Mouse (Mus musculus) layer of hippocampus, adult 9-11 months (tissue): ENCODE data around the gene Gramd1a.

ENCODE experiments used
- DNase-seq: peaks from one replicate; pipeline ENCODE4 v3.0.0; 2022

Gramd1a gene

GRCm38 (mm10) chr7:31119556-31119955 lies 36.1 kb downstream of the Gramd1a start:
- DNase-seq, result no peak

GRCm38 (mm10) chr7:31118486-31118885 lies 37.2 kb downstream of the Gramd1a start:
- no peak for DNase-seq

- DNase-seq, result peak; percentile 83
Measured at GRCm38 (mm10) chr7:31117465-31117864, 38.2 kb downstream of the Gramd1a start.

- DNase-seq, result no peak
Measured at GRCm38 (mm10) chr7:31116721-31117145, 39.0 kb downstream of the Gramd1a start.

DNA sequence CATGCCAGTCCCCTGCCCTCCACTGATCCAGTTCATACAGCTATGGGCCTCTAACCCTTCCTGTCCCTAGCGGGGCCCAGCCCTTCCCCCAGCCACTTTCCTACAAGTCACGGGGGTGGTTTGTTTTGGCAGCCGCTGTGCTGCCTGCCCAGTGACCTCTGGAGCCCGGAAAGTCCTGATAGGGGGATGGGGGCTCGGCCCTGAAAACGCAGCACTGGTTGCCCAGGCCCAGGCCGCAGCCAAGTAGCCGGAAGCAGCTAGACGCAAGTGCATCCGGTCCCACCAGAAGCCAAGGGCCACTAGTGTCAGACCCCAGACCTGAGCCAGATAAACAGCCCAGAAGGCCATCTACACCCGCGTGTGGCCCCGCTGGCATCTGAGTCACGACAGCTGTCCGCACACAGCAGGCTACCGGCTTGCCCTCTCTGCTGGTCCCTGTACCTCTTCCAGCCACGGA lies 40.1 kb downstream of the Gramd1a start:
- DNase-seq, result peak; percentile 63

DNA sequence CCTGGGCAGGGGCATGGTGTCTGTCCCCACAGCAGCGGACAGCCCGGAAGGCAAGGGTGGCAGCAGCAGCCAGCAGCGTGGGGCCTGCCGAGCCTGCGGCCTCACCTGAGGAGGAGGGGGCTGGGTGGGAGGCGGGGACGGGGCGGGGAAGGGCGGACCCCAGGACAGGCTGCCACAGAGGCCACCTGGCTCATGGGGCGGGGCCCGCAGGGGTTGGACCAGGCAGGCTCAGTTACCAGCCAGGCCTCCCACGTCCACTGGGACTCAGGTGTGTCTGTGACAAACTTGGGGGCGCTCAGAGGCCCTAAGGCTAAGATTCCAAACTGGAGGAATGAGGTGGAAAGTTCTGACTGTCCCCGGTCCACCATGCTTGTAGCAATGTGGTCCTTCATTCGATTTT lies 40.5 kb downstream of the Gramd1a start, which contains the start of gene Hpn:
Hpn (minus strand) TSS at position 109 of the 400 bp plus-strand sequence.
- DNase-seq, result no peak

GRCm38 (mm10) chr7:31114646-31115045 lies 41.0 kb downstream of the Gramd1a start:
- no peak for DNase-seq

GRCm38 (mm10) chr7:31113800-31114199 lies 41.9 kb downstream of the Gramd1a start:
- no peak for DNase-seq

- no peak for DNase-seq
Measured at GRCm38 (mm10) chr7:31112036-31112435, 43.7 kb downstream of the Gramd1a start.

- no peak for DNase-seq
Measured at GRCm38 (mm10) chr7:31110861-31111385, 44.8 kb downstream of the Gramd1a start.

GRCm38 (mm10) chr7:31109796-31110195 lies 45.9 kb downstream of the Gramd1a start:
- no peak for DNase-seq

DNA sequence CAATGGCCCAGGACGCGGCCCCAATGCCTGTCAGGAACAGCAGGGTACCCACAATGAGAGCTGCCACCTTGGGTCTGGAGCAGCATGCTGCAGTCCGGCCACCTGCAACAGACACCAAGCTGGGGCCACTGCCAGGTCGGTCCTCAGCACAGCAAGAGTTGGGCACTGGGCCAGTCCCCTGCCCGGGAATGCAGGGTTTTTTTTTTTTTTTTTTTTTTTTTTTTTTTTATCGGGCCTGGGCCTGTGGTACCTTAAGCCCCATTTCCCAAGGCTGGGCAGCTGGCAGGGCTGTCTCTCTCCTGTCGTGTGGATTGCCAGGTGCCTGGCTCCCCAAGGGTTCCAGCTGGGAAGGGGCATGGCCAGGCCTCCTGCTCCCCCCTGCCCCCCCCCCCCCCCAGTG lies 46.6 kb downstream of the Gramd1a start:
- no peak for DNase-seq

DNA sequence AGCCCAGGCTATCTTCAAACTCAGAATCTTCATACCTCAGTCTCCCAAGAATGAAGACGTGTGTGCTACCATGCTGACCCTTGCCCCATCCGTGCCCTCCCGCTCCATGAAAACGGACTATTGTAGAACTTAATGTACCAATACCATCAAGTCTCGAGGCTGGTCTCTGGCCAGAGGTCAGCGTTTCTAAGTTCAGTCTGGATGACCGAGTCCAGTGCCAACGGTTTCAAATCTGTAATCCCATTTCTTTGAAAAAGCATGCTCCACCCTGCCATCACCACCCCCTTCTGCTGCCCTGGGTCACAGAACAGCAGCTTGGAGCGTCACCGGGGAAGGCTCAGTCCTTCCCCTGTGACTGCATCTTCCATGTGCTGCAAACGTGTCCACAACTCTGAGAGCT lies 47.9 kb downstream of the Gramd1a start:
- DNase-seq, result no peak

DNA sequence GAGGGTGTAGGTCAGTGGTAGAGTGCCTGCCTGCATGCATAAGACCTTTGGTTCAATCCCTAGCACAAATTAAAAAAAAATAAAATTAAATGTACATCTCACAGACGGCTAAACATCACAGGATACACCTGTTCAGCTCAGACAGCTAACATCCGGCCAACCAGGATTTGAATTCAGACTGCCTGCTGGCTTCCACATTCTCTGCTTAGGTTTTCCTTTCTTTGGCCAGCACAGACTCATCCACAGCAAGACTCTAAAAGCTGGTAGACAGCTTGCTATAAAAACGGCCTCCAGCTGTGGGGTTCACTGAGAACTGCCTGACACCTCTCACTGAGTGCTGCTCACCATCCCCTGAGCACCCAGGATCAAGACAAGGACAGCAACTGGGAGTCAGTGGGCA lies 49.5 kb downstream of the Gramd1a start:
- DNase-seq, result no peak

DNA sequence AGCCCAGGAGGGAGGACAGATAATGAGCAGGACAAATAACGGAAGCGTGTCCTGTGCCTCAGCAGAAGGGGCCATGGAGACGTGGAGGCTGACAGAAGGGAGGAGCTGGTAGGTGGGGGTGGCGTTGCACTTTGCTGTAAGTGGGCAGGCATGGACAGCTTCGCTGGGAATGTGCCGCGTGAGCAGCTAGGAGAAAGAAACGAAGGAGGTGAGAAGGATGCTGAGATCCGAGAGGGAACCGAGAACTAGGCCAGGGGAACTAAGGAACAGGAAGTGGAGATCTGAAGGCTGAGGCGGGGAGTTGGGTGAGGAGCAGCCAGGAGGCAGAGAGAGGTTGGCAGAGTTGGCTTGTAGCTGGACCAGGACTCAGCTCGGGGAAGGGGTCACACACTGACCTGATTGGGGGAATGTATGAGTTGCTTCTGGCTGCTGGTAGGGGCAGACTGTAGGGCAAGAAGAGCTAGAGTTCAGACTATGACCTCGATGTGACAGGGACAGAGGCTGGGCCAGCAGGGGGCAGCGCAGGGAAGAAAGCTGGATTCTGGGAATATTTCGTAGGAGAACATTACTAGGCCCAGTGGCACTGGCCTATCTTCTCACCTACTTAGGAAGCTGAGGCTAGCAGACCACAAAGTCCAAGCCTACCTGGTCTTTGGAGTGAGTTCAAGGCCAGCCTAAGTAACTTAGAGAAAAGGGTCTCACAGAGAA lies 50.5 kb downstream of the Gramd1a start:
- DNase-seq, result no peak

- no peak for DNase-seq
Measured at GRCm38 (mm10) chr7:31100786-31101185, 54.9 kb downstream of the Gramd1a start.

DNA sequence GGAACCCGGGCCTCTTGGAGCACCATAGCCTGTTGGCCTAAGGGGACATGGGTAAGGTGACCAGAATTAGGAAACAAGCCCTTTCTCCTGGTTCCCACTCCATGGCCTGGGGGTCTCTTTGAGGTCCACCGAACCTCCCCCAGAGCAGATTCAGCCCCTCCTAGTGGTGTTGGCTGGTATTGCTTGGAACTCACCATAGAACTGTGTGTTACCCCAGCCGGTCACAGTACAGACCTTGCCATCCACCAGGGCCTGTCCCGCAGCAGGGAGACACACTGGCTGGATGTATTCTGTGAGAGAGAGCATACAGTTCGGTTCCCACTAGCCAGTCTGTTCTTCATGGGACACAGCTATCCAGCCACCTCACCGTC lies 56.1 kb downstream of the Gramd1a start:
- DNase-seq, result no peak

DNA sequence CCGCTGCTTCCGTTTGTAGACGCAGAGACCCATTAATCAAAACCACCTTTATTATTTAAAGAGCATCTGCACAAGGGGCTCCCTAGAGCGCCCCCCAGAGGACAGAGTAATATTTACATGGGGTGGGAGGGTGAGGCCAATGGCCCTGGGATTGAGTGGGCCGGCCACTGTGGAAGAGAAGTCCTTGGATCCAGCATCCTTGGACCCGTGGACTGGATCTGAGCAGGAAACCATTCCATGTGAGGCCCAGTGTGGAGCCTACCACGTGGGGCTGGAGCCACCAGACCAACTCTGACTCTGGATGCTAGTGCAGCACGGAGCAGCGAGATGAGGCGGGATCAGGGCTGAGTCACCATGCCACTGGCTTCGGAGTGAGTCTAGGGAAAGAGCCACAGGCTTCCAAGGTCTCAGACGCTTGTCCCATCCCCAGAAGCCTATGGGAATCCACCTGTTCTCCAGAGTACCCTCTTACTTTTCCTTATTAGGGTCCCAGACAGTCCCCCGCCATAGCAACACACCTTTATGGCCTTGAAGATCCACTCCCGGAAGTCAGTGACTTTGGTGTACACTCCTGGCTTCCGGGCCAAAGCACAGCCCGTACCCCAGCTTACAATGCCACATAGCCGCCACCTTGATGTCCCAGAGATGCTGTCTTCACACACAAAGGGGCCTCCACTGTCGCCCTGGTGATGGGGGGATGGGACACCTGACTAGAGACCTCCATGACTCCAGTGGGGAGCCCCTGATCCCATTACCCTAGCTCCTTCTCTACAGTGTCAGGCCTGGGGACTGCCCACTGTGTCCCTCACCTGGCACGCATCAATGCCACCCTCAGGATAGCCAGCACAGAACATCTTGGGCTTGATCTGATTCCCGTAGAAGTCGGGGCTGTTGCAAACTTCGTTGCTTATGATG lies 56.7 kb downstream of the Gramd1a start:
- no peak for DNase-seq

GRCm38 (mm10) chr7:31097583-31098248 lies 58.0 kb downstream of the Gramd1a start:
- peak; percentile 90 for DNase-seq

- no peak for DNase-seq
Measured at GRCm38 (mm10) chr7:31096892-31097564, 58.7 kb downstream of the Gramd1a start.

DNA sequence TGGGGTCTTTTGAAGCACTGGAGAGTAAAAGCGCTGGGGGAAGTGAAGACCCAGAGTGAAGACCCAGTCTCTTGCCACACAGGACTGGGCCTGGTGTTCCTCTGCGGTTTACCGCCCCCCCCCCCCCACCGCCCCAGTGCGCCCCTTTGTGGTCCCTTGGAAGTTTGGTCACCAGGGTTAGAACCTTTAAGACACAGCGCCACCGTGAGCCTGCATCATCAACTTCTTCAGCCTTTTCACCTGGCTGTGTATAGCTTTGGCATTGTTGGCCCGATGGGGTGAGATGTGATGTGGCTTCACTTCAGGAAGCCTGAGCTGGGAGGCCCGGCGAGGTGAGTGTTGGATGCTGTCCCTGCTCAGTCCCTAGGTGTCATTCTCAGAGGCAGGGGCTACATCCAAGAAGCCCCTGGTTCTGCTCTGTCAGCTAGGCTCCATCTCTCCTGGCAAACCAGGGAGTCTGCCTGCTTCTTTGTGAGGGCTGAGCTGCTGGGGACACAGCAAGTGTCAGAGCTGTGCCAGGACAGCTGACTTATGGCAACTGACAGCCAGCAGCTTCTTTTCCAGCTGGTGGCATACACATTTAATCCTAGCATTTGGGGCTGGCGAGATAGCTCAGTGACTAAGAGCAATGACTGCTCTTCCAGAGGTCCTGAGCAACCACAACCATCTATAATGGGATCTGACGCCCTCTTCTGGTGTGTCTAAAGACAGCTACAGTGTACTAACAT lies 60.8 kb downstream of the Gramd1a start:
- DNase-seq, result no peak

DNA sequence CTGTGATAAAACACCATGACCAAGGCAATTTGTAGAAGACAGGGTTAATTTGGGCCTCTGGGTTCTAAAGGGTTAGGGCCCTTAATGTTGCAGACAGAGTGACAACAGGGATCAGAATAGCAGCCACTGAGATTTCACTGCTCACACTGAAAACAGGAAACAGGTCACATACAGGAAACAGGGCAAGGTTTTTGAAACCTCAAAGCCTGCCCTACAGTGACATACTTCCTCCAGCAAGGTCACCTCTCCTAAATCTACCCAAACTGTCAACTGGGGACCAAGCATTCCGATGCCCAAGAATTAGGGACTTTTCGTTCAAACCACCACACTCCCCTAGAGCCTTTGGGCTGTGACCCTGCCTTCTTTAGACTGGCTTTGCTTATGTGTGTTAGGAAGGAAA lies 66.0 kb downstream of the Gramd1a start:
- no peak for DNase-seq
